8 mouse cellular contexts compared by ENCODE assay signal in genomic region chr2:129947847-129948553, GRCm38 (mm10).
DNase-seq lines count a peak whose midpoint lies in the region; ATAC-seq and TF ChIP-seq lines count a peak whose summit lies in the region.

No protein-coding gene starts in this region.

- 43% methylated on average over 20 of the region's 20 CpGs for WGBS in kidney, embryonic 15.5 days
- 41% methylated on average over 20 of the region's 20 CpGs for WGBS in embryonic facial prominence, embryonic 11.5 days
- 41% methylated on average over 20 of the region's 20 CpGs for WGBS in midbrain, postnatal 0 days

- H3K4me2 ChIP-seq in kidney, embryonic 15.5 days: peak overlapping the region; percentile 60
- H3K4me2 ChIP-seq in embryonic facial prominence, embryonic 11.5 days (ENCODE audit: low read depth, low read length): peak overlapping the region; percentile 7; the same call in 1 of the 2 replicates
- H3K4me2 ChIP-seq in midbrain, postnatal 0 days (ENCODE audit: low read depth, low read length, poor library complexity, severe bottlenecking): peak overlapping the region; percentile 30

- no peaks in the 10 kb centered on the region for H3K27me3 ChIP-seq in kidney, embryonic 15.5 days
- no peaks in the 10 kb centered on the region for H3K27me3 ChIP-seq in embryonic facial prominence, embryonic 11.5 days (ENCODE audit: control insufficient read depth, insufficient read depth, low read length)
- H3K27me3 ChIP-seq in midbrain, postnatal 0 days (ENCODE audit: insufficient read depth, low read length): no peaks in the 10 kb centered on the region

- ATAC-seq in kidney, embryonic 15.5 days (replicated peaks; ENCODE audit: low FRiP score): peak; percentile 56; the same call in 1 of the 2 replicates
- no peak for ATAC-seq in embryonic facial prominence, embryonic 11.5 days (replicated peaks; ENCODE audit: insufficient number of reproducible peaks, low FRiP score, low TSS enrichment, low read depth)
- no peak for ATAC-seq in midbrain, postnatal 0 days (ENCODE audit: low FRiP score)

- no peak overlapping the region for H3K27ac ChIP-seq in kidney, embryonic 15.5 days
- H3K27ac ChIP-seq in embryonic facial prominence, embryonic 11.5 days (replicated peaks; ENCODE audit: low read depth, low read length): no peak overlapping the region
- H3K27ac ChIP-seq in midbrain, postnatal 0 days (ENCODE audit: low read depth, low read length): no peak overlapping the region

- H3K4me3 ChIP-seq in kidney, embryonic 15.5 days (replicated peaks): peak overlapping the region; percentile 26
- H3K4me3 ChIP-seq in embryonic facial prominence, embryonic 11.5 days (ENCODE audit: low read depth, low read length): no peak overlapping the region
- H3K4me3 ChIP-seq in midbrain, postnatal 0 days (ENCODE audit: low read depth, low read length): no peak overlapping the region

- no peak for DNase-seq in kidney, adult 11 months
- DNase-seq in embryonic facial prominence, embryonic 11.5 days (ENCODE audit: low spot score): peak; percentile 17
- DNase-seq in kidney, postnatal 10 days: peak; percentile 13
- no peak for DNase-seq in midbrain, postnatal 0 days (ENCODE audit: low spot score)
- no peak for DNase-seq in ovary, adult 18-20 months (ENCODE audit: low spot score)
- DNase-seq in urinary bladder, postnatal 10 days (ENCODE audit: low spot score): no peak
- DNase-seq in yolk sac, embryonic 10.5 days (ENCODE audit: low spot score): no peak

- 0 out of 2 replicates have a peak overlapping the region, but pooled peaks have one; percentile 26 for H3K9ac ChIP-seq in kidney, embryonic 15.5 days
- peak overlapping the region; percentile 14 for H3K9ac ChIP-seq in embryonic facial prominence, embryonic 11.5 days (replicated peaks; ENCODE audit: low read length)
- no peak overlapping the region; the same call in 1 of the 2 replicates for H3K9ac ChIP-seq in midbrain, postnatal 0 days (replicated peaks; ENCODE audit: low read length, poor library complexity, severe bottlenecking)

- TF ChIP-seq CTCF in midbrain, postnatal 0 days (IDR thresholded peaks at IDR 0.05): no peak

- no peaks in the 10 kb centered on the region for H3K9me3 ChIP-seq in kidney, embryonic 15.5 days (replicated peaks)
- H3K9me3 ChIP-seq in embryonic facial prominence, embryonic 11.5 days (replicated peaks; ENCODE audit: control insufficient read depth, low read length): no peaks in the 10 kb centered on the region
- H3K9me3 ChIP-seq in midbrain, postnatal 0 days (ENCODE audit: low read length): no peaks in the 10 kb centered on the region

- H3K36me3 ChIP-seq in kidney, embryonic 15.5 days: no peaks in the 10 kb centered on the region
- no peaks in the 10 kb centered on the region for H3K36me3 ChIP-seq in embryonic facial prominence, embryonic 11.5 days (replicated peaks; ENCODE audit: control insufficient read depth, insufficient read depth, low read depth, low read length)
- H3K36me3 ChIP-seq in midbrain, postnatal 0 days (ENCODE audit: insufficient read depth, low read length): no peaks in the 10 kb centered on the region

- H3K4me1 ChIP-seq in kidney, embryonic 15.5 days: peaks cover 5% of the 10 kb centered on the region
- H3K4me1 ChIP-seq in embryonic facial prominence, embryonic 11.5 days (ENCODE audit: control insufficient read depth, insufficient read depth, low read length): no peaks in the 10 kb centered on the region
- no peaks in the 10 kb centered on the region for H3K4me1 ChIP-seq in midbrain, postnatal 0 days (ENCODE audit: insufficient read depth, low read length)

Comparison
In these comparisons a context has a peak if more than half of its experiments do, and no peak if none do; other contexts are left out.
1. DNase-seq: peak in embryonic facial prominence, embryonic 11.5 days (single experiment) and kidney, postnatal 10 days (single experiment); none in kidney, adult 11 months (single experiment), midbrain, postnatal 0 days (single experiment), ovary, adult 18-20 months (single experiment), urinary bladder, postnatal 10 days (single experiment) and yolk sac, embryonic 10.5 days (single experiment).
2. H3K4me2 ChIP-seq: peak in every context shown above with its lines; median percentile 60 in kidney, embryonic 15.5 days; 30 in midbrain, postnatal 0 days; 7 in embryonic facial prominence, embryonic 11.5 days.